Mouse (Mus musculus) G1E (cell line): ENCODE measurements at regions not wholly inside any gene's neighbourhood (a gene's known extent, or its start where the extent isn't known, plus 50 kb on each side); places are given as distances from the start of the nearest gene placed in this dataset.
A peak's percentile ranks its signal among the peaks of the same experiment; 100 is the strongest.

Source experiments
- ATAC-seq: 2 replicates; pipeline ENCODE4 v1.8.0; 2016; ENCODE audit warnings: mild to moderate bottlenecking; ENCODE audit not compliant: insufficient number of reproducible peaks, poor library complexity, low FRiP score, severe bottlenecking; ENCODE audit errors: extremely low read depth
- DNase-seq: peaks from one replicate; pipeline ENCODE4 v3.0.0; 2012; ENCODE audit warnings: low spot score
- H3K27me3 ChIP-seq: 2 replicates; pipeline ENCODE4 v1.6.1; 2012; ENCODE audit warnings: mild to moderate bottlenecking, low read length, inconsistent platforms; ENCODE audit not compliant: insufficient read depth
- H3K36me3 ChIP-seq: replicated peaks from 2 replicates; pipeline ENCODE3; 2012; ENCODE audit warnings: mild to moderate bottlenecking, inconsistent platforms
- H3K4me1 ChIP-seq: 2 replicates; pipeline ENCODE4 v1.6.1; 2012; ENCODE audit warnings: low read depth, low read length, inconsistent platforms, mixed read lengths; ENCODE audit not compliant: insufficient read depth
- H3K4me3 ChIP-seq: 2 replicates; pipeline ENCODE4 v1.5.1; 2012; ENCODE audit warnings: low read depth, mild to moderate bottlenecking, inconsistent platforms, low read length, moderate library complexity, mixed read lengths
- H3K9me3 ChIP-seq: replicated peaks from 2 replicates; pipeline ENCODE4 v1.6.1; 2012; ENCODE audit warnings: inconsistent platforms
- CTCF ChIP-seq: IDR thresholded peaks from 2 replicates; pipeline ENCODE4 v1.5.1; 2012; ENCODE audit warnings: low read depth, low read length, inconsistent platforms, mixed read lengths
- GATA1 ChIP-seq: IDR thresholded peaks from 2 replicates; pipeline ENCODE4 v1.6.1; 2012; ENCODE audit warnings: borderline replicate concordance, low read length, inconsistent platforms, mixed read lengths
- GATA2 ChIP-seq: IDR thresholded peaks from 2 replicates; pipeline ENCODE4 v1.6.1; 2012; ENCODE audit warnings: low read depth, low read length, inconsistent platforms, borderline replicate concordance
- POLR2AphosphoS5 ChIP-seq: IDR thresholded peaks from 2 replicates; pipeline ENCODE4 v1.6.1; 2012; ENCODE audit warnings: low read depth, low read length, inconsistent platforms; ENCODE audit not compliant: insufficient replicate concordance
- TAL1 ChIP-seq: conservative IDR thresholded peaks from 2 replicates; pipeline ENCODE4 v1.6.1; 2012; ENCODE audit warnings: low read depth, low read length, inconsistent platforms, mixed read lengths

- Histone ChIP-seq H3K27me3 (peaks cover 20% of the 10 kb centered on the region), H3K4me3 (no peak overlapping the region), H3K36me3 (no peaks in the 10 kb centered on the region), H3K4me1 (no peaks in the 10 kb centered on the region), H3K9me3 (no peaks in the 10 kb centered on the region)
- DNase-seq (no peak), ATAC-seq (no peak)
- TF ChIP-seq CTCF (0 out of 2 replicates have a peak, but pooled peaks have one; percentile 1), TAL1 (no peak)
These were observed 67.0 kb upstream of the Sept5 start for GRCm38 (mm10) chr16:18696820-18697168.

- Histone ChIP-seq H3K36me3 (no peaks in the 10 kb centered on the region), H3K27me3 (peaks cover 21% of the 10 kb centered on the region), H3K9me3 (no peaks in the 10 kb centered on the region), H3K4me1 (no peaks in the 10 kb centered on the region), H3K4me3 (no peak overlapping the region)
- ATAC-seq (no peak), DNase-seq (no peak)
- TF ChIP-seq GATA2 (no peak), CTCF (no peak), TAL1 (no peak), POLR2AphosphoS5 (no peak), GATA1 (no peak)
These were observed 72.5 kb upstream of the Cldn5 start for GRCm38 (mm10) chr16:18704126-18704525.

- TF ChIP-seq GATA1, result no peak
- no peak for TF ChIP-seq CTCF
- TF ChIP-seq GATA2, result no peak
- TF ChIP-seq POLR2AphosphoS5, result no peak
- TF ChIP-seq TAL1, result no peak
- Histone ChIP-seq H3K36me3 (no peaks in the 10 kb centered on the region), H3K27me3 (peaks cover 26% of the 10 kb centered on the region), H3K4me3 (no peak overlapping the region), H3K4me1 (no peaks in the 10 kb centered on the region), H3K9me3 (no peaks in the 10 kb centered on the region)
- no peak for ATAC-seq
- no peak for DNase-seq
These were observed 71.5 kb upstream of the Cldn5 start for GRCm38 (mm10) chr16:18705028-18705648.

- DNase-seq (no peak), ATAC-seq (no peak)
- Histone ChIP-seq H3K9me3 (no peaks in the 10 kb centered on the region), H3K4me1 (no peaks in the 10 kb centered on the region), H3K27me3 (peaks cover 43% of the 10 kb centered on the region), H3K36me3 (no peaks in the 10 kb centered on the region), H3K4me3 (no peak overlapping the region)
- TF ChIP-seq GATA1 (no peak), POLR2AphosphoS5 (no peak), TAL1 (no peak)
These were observed 65.0 kb upstream of the Cldn5 start for GRCm38 (mm10) chr16:18711637-18712125.

GRCm38 (mm10) chr16:18713017-18713416, 63.6 kb upstream of the Cldn5 start:
- H3K4me3 ChIP-seq, result no peak overlapping the region
- ATAC-seq (no peak), DNase-seq (no peak)
- peaks cover under 1% of the 10 kb centered on the region for H3K4me1 ChIP-seq
- H3K27me3 ChIP-seq, result peaks cover 43% of the 10 kb centered on the region
- no peaks in the 10 kb centered on the region for H3K36me3 ChIP-seq
- TF ChIP-seq POLR2AphosphoS5, result no peak
- no peak for TF ChIP-seq TAL1
- TF ChIP-seq GATA1, result no peak
- no peak for TF ChIP-seq GATA2
- TF ChIP-seq CTCF, result no peak
- H3K9me3 ChIP-seq, result no peaks in the 10 kb centered on the region

- Histone ChIP-seq H3K36me3 (no peaks in the 10 kb centered on the region), H3K4me3 (no peak overlapping the region), H3K27me3 (peaks cover 42% of the 10 kb centered on the region), H3K4me1 (peaks cover 3% of the 10 kb centered on the region), H3K9me3 (no peaks in the 10 kb centered on the region)
- DNase-seq (no peak), ATAC-seq (no peak)
- TF ChIP-seq GATA1 (no peak), CTCF (no peak), POLR2AphosphoS5 (no peak), TAL1 (no peak), GATA2 (no peak)
These were observed 61.3 kb upstream of the Cldn5 start for GRCm38 (mm10) chr16:18715381-18715780.

- H3K4me1 ChIP-seq, result peaks cover 3% of the 10 kb centered on the region
- no peak for DNase-seq
- H3K4me3 ChIP-seq, result no peak overlapping the region
- H3K9me3 ChIP-seq, result no peaks in the 10 kb centered on the region
- ATAC-seq, result no peak
- peaks cover 38% of the 10 kb centered on the region for H3K27me3 ChIP-seq
- TF ChIP-seq GATA1, result no peak
- TF ChIP-seq CTCF, result no peak
- TF ChIP-seq POLR2AphosphoS5, result no peak
- TF ChIP-seq GATA2, result no peak
- TF ChIP-seq TAL1, result no peak
- H3K36me3 ChIP-seq, result no peaks in the 10 kb centered on the region
These were observed 58.6 kb upstream of the Cldn5 start for GRCm38 (mm10) chr16:18718040-18718439.
